Mouse (Mus musculus) heart, adult 2 months (tissue): Measurements from ENCODE around the gene Abr.
A peak's percentile ranks its signal among the peaks of the same experiment; 100 is the strongest.

Source experiments
- CTCF ChIP-seq: fragments of 200-600 bp; IDR thresholded peaks from 2 replicates; pipeline ENCODE4 v1.8.1; 2022; ENCODE audit warnings: antibody characterized with exemption, mild to moderate bottlenecking, moderate library complexity
- EP300 ChIP-seq: fragments of 200-500 bp; IDR thresholded peaks from 2 replicates; pipeline ENCODE4 v1.6.1; 2011; ENCODE audit warnings: low read depth, low read length, control low read depth; ENCODE audit not compliant: insufficient read depth
- POLR2A ChIP-seq: fragments of 200-500 bp; IDR thresholded peaks from 2 replicates; pipeline ENCODE4 v1.6.1; 2011; ENCODE audit warnings: mild to moderate bottlenecking, low read depth, low read length, control low read depth; ENCODE audit not compliant: insufficient read depth

GRCm38 (mm10) chr11:76494360-76495126, 127.6 kb downstream of the Abr start:
- TF ChIP-seq CTCF (no peak), EP300 (peak; percentile 40; the same call in 1 of the 2 replicates), POLR2A (peak; percentile 76)
